Mouse (Mus musculus) Patski (cell line): ENCODE measurements around the gene Hnrnph3. TPM values are rescaled to one million over a fixed set of nuclear protein-coding genes. Genes with fewer than 3 reads are reported as not detected.

Source experiments
- ATAC-seq: fragments of 100-300 bp; one replicate; pipeline ENCODE4 v1.8.0; 2021
- CTCF ChIA-PET: fragments of 350-600 bp; sonication (Branson Sonifier 250); formaldehyde crosslinking; loops from one replicate; lab custom pipeline; 2022; ENCODE audit warnings: inconsistent platforms; lab: Charles Lee
- POLR2A ChIA-PET: fragments of 350-600 bp; sonication (Branson Sonifier 250); formaldehyde crosslinking; loops from one replicate; lab custom pipeline; 2022; ENCODE audit warnings: antibody characterized with exemption, inconsistent platforms; lab: Charles Lee
- DNase-seq: peaks from one replicate; pipeline ENCODE4 v3.0.0-alpha.2; 2011; ENCODE audit warnings: low read depth, low spot score
- H3K27me3 ChIP-seq: fragments of 371-371 bp; one replicate; pipeline ENCODE4 v1.5.1; 2021
- CTCF ChIP-seq: fragments of 100-300 bp; IDR thresholded peaks from one replicate; pipeline ENCODE4 v1.5.1; 2021
- in situ Hi-C: fragments of 300-500 bp; cut with MboI; formaldehyde crosslinking; loops from 3 replicates; pipeline ENCODE4 v1.11.1; 2018; ENCODE audit warnings: low pct_unique_long_range_greater_than_20kb, mixed read lengths
- polyA plus RNA-seq: library from polyadenylated mRNA; unstranded; gene quantifications from one replicate; pipeline ENCODE4 v1.2.3, GENCODE M21; 2021

Hnrnph3 gene
- polyA plus RNA-seq, 1 experiment from 2014 or later: 47.3 TPM

DNA sequence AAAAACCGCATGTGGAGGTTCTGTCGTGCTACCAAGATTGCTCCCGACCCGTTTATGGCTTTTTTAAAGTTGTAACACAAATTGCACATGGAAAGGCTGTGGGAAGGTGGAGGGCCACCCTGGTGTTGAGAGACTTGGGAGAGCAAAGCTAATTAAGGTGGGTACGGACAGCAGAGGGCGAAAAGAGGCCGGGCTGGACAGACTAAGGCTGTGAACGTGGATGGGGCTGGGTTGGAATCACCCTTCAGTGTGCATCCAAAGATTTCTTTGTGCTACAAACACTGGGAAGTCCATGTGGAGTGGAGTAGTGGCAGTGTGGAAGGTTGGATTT, 528 bp upstream of the Hnrnph3 start:
- ChIA-PET CTCF (interaction anchor here (1.4 to 3.4 kb wide), 2 partner anchors 41 to 50 kb away, joined by 3 to 19 read pairs; no protein-coding TSS in a partner anchor), POLR2A (no interaction called here)
- H3K27me3 ChIP-seq: no peaks in the 10 kb centered on the region
- peak; percentile 62 for TF ChIP-seq CTCF
- ATAC-seq (peak; percentile 56), DNase-seq (no peak)
- in situ Hi-C loops: no loop called here

GRCm38 (mm10) chr10:63023121-63023748, 782 bp downstream of the Hnrnph3 start:
- ChIA-PET CTCF (interaction anchor here (0.9 kb wide), 1 partner anchor 37 kb away, joined by 3 read pairs; the partner anchor contains the start of gene Pbld1), POLR2A (interaction anchor here (0.6 kb wide), 1 partner anchor 343 kb away, joined by 3 read pairs; no protein-coding TSS in a partner anchor)
- no peaks in the 10 kb centered on the region for H3K27me3 ChIP-seq
- ATAC-seq (peak; percentile 12), DNase-seq (no peak)
- no peak for TF ChIP-seq CTCF
- in situ Hi-C loops: no loop called here

DNA sequence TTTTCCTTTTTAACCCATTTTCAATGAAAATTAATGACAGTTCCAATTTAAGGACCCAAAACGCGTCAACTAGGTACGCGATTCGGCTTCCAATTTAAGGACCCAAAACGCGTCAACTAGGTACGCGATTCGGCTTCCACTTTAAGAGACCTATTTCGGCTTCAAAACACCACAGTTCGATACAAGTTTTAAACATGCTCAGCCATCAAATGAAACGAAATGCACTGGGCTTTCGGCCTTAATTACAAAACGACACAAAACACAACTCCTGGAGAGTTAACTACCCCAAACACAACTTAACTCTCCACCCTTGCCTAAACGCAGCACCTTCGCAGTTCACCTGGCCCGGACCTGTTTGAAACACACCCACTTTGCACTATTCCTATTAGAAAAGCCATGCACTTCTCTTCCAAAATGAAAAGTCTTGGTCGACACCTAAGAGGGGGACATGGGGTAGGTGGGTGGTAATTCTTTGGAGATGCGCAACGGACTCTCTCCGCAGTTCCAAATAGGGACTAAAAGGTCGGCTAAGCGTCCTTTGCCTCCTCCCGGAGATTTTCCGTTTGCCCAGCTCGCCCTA, 1.4 kb downstream of the Hnrnph3 start:
- in situ Hi-C loops: no loop called here
- ATAC-seq: no peak
- POLR2A ChIA-PET: no interaction called here

DNA sequence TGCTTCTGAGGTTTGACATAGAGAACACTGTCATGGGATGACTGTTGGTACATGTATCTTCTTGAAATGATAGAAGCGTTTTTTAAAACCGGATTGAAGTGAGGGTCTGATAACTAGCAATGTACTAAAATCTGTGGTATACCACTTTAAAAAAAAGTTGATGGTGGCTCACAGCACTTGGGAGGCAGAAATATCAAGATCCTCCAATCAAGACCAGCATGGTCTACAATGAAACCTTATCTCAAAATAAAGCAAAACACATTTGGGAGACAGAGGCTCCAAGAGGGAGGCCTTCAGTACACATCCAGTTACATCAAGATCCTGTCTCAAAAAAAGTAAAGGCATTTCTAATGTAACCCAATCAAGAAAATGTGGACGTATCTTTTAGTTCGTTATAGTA, 2.3 kb downstream of the Hnrnph3 start:
- POLR2A ChIA-PET: interaction anchor here (1.2 kb wide), 1 partner anchor 10 kb away, joined by 4 read pairs; no protein-coding TSS in a partner anchor
- no peak for TF ChIP-seq CTCF
- DNase-seq (no peak), ATAC-seq (no peak)
- CTCF ChIA-PET: no interaction called here
- in situ Hi-C loops: no loop called here
- H3K27me3 ChIP-seq: no peaks in the 10 kb centered on the region

More for the DNA sequence above, 1.4 kb downstream of the Hnrnph3 start:
- H3K27me3 ChIP-seq: no peaks in the 10 kb centered on the region
- DNase-seq: no peak
- CTCF ChIA-PET: interaction anchor here (0.9 kb wide), 1 partner anchor 38 kb away, joined by 3 read pairs; the partner anchor contains the start of gene Pbld1
- TF ChIP-seq CTCF: no peak

DNA sequence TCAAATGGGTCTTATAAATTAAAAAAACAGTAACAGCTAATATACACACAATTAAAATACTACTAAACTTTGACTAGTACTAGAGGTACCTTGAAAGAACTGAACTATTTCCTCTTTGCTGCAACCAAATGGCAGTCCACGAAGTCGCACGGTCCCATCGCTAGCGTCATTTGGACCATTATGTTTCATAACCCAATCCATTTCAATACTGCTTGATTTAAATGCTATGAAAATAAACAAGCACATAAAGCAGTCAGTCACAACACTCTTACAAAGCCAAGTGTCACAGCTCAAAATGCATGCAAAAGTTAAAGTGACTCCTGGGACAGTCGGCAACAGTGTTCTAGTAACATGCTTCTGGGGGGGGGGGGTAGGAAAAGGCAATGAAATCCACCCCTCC, 4.7 kb downstream of the Hnrnph3 start:
- no peaks in the 10 kb centered on the region for H3K27me3 ChIP-seq
- POLR2A ChIA-PET: no interaction called here
- CTCF ChIA-PET: interaction anchor here (1.8 kb wide), 1 partner anchor 12 kb away, joined by 4 read pairs; no protein-coding TSS in a partner anchor
- in situ Hi-C loops: no loop called here
- ATAC-seq: no peak
- no peak for TF ChIP-seq CTCF
- no peak for DNase-seq

DNA sequence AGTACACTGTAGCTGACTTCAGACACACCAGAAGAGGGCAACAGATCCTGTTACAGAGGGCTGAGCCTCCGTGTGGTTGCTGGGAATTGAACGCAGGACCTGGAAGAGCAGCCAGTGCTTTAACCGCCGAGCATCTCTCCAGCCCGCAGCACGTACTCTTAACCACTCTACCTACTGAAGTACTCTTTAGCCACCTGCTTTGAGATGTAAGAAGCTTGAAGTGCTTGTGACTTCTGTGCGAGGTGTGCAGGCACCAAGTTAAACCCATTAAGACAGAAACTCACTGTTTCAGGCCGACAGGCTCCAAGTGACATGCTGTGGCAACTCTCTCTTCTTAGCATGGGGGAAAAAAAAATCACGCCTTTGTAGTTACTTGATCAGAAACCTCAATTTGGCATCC, 9.8 kb downstream of the Hnrnph3 start:
- in situ Hi-C loops: no loop called here
- no peaks in the 10 kb centered on the region for H3K27me3 ChIP-seq
- ATAC-seq (no peak), DNase-seq (no peak)
- POLR2A ChIA-PET: no interaction called here
- TF ChIP-seq CTCF: no peak
- CTCF ChIA-PET: no interaction called here

- CTCF ChIA-PET: no interaction called here
- no peak for TF ChIP-seq CTCF
- DNase-seq (no peak), ATAC-seq (no peak)
- POLR2A ChIA-PET: no interaction called here
- H3K27me3 ChIP-seq: no peaks in the 10 kb centered on the region
- in situ Hi-C loops: no loop called here
Measured at GRCm38 (mm10) chr10:63013476-63013875, 10.5 kb downstream of the Hnrnph3 start.

GRCm38 (mm10) chr10:63011556-63011955, 12.5 kb downstream of the Hnrnph3 start:
- no peak for ATAC-seq
- POLR2A ChIA-PET: interaction anchor here (1.6 to 1.7 kb wide), 3 partner anchors 10 to 31 kb away, joined by 3 to 4 read pairs (median 3); no protein-coding TSS in a partner anchor
- no peak for DNase-seq
- H3K27me3 ChIP-seq: no peaks in the 10 kb centered on the region
- TF ChIP-seq CTCF: no peak
- in situ Hi-C loops: no loop called here
- CTCF ChIA-PET: interaction anchor here (0.9 to 1.2 kb wide), 2 partner anchors 17 to 52 kb away, joined by 3 to 4 read pairs; no protein-coding TSS in a partner anchor

DNA sequence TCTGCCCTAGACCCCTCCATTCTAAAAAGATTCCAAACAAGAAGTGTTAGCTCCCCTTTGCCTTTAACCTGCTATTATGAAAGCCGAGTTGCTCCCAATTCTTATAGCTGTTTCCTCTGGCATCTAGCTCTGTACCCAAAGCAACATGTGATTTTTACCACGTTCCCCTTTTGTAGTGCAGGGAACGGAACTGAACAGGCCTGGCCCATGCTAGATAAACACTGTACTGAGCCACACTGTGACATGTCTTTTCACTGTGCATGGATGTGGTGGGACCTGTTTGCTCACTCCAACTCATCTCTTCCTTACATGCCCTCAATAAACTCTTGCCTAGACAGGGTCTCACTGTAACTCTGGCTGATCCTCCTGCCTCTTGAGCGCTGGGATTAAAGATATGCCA, 13.7 kb downstream of the Hnrnph3 start:
- DNase-seq (no peak), ATAC-seq (no peak)
- TF ChIP-seq CTCF: no peak
- in situ Hi-C loops: no loop called here
- ChIA-PET CTCF (interaction anchor here (1.1 kb wide), 1 partner anchor 23 kb away, joined by 4 read pairs; no protein-coding TSS in a partner anchor), POLR2A (interaction anchor here (1.7 kb wide), 1 partner anchor 10 kb away, joined by 3 read pairs; no protein-coding TSS in a partner anchor)
- no peaks in the 10 kb centered on the region for H3K27me3 ChIP-seq

- H3K27me3 ChIP-seq: no peaks in the 10 kb centered on the region
- DNase-seq (no peak), ATAC-seq (no peak)
- TF ChIP-seq CTCF: peak; percentile 52
- in situ Hi-C loops: no loop called here
- ChIA-PET CTCF (interaction anchor here (0.9 to 2.4 kb wide), 4 partner anchors 10 to 28 kb away, joined by 3 to 5 read pairs (median 4); partner anchors contain the start of gene Rufy2), POLR2A (no interaction called here)
Measured at GRCm38 (mm10) chr10:63008193-63008592, 15.8 kb downstream of the Hnrnph3 start.

DNA sequence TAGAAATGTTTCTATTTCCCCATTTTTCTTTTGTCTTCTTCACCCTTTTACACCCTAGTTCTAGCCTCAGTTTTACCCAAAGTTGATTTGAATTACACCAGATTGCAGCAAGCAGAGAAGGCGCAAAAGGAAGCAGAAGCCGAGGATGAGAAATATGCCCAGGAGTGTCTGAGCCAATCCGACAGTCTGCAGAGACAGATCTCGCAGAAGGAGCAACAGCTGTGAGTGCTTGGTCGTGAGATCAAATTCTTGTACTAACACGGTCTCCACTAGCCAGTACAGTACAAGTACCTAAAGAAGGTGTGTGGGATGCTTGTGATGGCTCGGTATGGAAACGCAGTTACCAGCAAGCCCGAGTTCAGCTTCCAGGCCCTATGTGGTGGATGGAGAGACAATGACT, 19.5 kb downstream of the Hnrnph3 start:
- DNase-seq: no peak
- ChIA-PET POLR2A (interaction anchor here (0.7 kb wide), 1 partner anchor 12 kb away, joined by 3 read pairs; no protein-coding TSS in a partner anchor), CTCF (no interaction called here)
- in situ Hi-C loops: no loop called here
- no peaks in the 10 kb centered on the region for H3K27me3 ChIP-seq
- ATAC-seq: no peak
- TF ChIP-seq CTCF: no peak
